Mouse (Mus musculus) liver, adult 2 months (tissue): ENCODE data around the gene Mthfs. TPM values are rescaled to one million over a fixed set of nuclear protein-coding genes. Genes with fewer than 3 reads are reported as not detected.

Source experiments
- DNase-seq: peaks from one replicate; pipeline ENCODE4 v3.0.0-alpha.2; 2011; ENCODE audit warnings: low read depth, low spot score; ENCODE audit errors: extremely low read depth
- H3K27ac ChIP-seq: fragments of 200-500 bp; replicated peaks from 2 replicates; pipeline ENCODE4 v1.5.1; 2012; ENCODE audit warnings: low read depth, mild to moderate bottlenecking, control low read depth, inconsistent platforms, low read length; ENCODE audit not compliant: insufficient read depth
- H3K27me3 ChIP-seq: fragments of 200-500 bp; 2 replicates; pipeline ENCODE4 v1.6.1; 2012; ENCODE audit warnings: mild to moderate bottlenecking, moderate library complexity, low read length, inconsistent platforms; ENCODE audit not compliant: control insufficient read depth, insufficient read depth
- H3K36me3 ChIP-seq: fragments of 200-500 bp; 2 replicates; pipeline ENCODE4 v1.6.1; 2012; ENCODE audit warnings: low read length, inconsistent platforms; ENCODE audit not compliant: control insufficient read depth, insufficient read depth
- H3K4me1 ChIP-seq: fragments of 200-500 bp; 2 replicates; pipeline ENCODE4 v1.6.1; 2011; ENCODE audit warnings: low read length; ENCODE audit not compliant: control insufficient read depth, insufficient read depth
- H3K4me3 ChIP-seq: fragments of 200-500 bp; 2 replicates; pipeline ENCODE4 v1.5.1; 2011; ENCODE audit warnings: low read depth, mild to moderate bottlenecking, control low read depth, low read length, moderate library complexity; ENCODE audit not compliant: insufficient read depth
- H3K79me2 ChIP-seq: fragments of 200-500 bp; 2 replicates; pipeline ENCODE4 v1.6.1; 2012; ENCODE audit warnings: inconsistent platforms, mild to moderate bottlenecking, low read length, moderate library complexity; ENCODE audit not compliant: control insufficient read depth, insufficient read depth
- H3K9ac ChIP-seq: fragments of 200-500 bp; 2 replicates; pipeline ENCODE4 v1.6.1; 2012; ENCODE audit warnings: low read depth, mild to moderate bottlenecking, control low read depth, inconsistent platforms, low read length
- CTCF ChIP-seq: fragments of 200-500 bp; IDR thresholded peaks from 2 replicates; pipeline ENCODE4 v1.5.1; 2011; ENCODE audit warnings: low read depth, low read length, control low read depth
- POLR2A ChIP-seq: fragments of 200-500 bp; IDR thresholded peaks from 2 replicates; pipeline ENCODE4 v1.6.1; 2011; ENCODE audit warnings: low read length, control low read depth; ENCODE audit not compliant: insufficient read depth; ENCODE audit errors: extremely low read depth
- WGBS: fragments of 180-500 bp; shearing (Covaris S2); methylation state at CpG from one replicate; pipeline ENCODE4 v1.1.7; 2018; 5-methylcytosine and 5-hydroxymethylcytosine counted together
- polyA plus RNA-seq: library from polyadenylated mRNA; depleted of rRNA; stranded (reverse); fragments of >200 nt; gene quantifications from 2 replicates; pipeline ENCODE4 v1.2.3, GENCODE M21; 2012; rRNA removed
- total RNA-seq: library from RNA; depleted of rRNA; stranded (reverse); fragments of >200 nt; gene quantifications from 2 replicates; pipeline ENCODE4 v1.2.3, GENCODE M21; 2014; rRNA removed

The Mthfs gene
- total and polyA plus RNA-seq, 2 experiments = 33.4 to 73.8 TPM

DNA sequence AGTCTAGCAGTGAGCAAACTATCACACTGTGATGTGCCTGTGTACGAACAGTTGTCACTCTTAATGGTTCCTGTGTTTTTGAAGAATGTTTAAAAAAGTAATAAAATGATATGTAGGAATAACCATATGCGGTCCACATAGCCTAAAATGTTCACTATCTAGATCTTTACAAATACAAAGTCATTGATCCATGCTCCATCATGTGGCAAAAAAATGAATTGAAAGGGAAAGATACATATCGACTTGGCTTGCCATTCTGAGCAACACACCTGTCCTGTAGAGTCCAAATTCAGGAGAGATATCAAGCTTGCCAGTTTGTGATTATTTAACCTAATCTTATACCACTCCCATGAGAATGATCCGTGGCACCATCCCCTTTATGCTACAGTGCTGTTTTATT, 164.2 kb downstream of the Mthfs start:
- Histone ChIP-seq H3K27ac (no peak overlapping the region), H3K36me3 (no peaks in the 10 kb centered on the region), H3K27me3 (no peaks in the 10 kb centered on the region), H3K4me3 (no peak overlapping the region), H3K79me2 (no peaks in the 10 kb centered on the region), H3K9ac (no peak overlapping the region), H3K4me1 (no peaks in the 10 kb centered on the region)
- DNase-seq = peak; percentile 19
- 76% methylated on average over 4 of the region's 4 CpGs for WGBS
- TF ChIP-seq POLR2A = no peak
- TF ChIP-seq CTCF = peak; percentile 29

GRCm38 (mm10) chr9:89403031-89403430, 192.6 kb downstream of the Mthfs start:
- 80% methylated on average over 1 of the region's 1 CpGs for WGBS
- no peaks in the 10 kb centered on the region for H3K36me3 ChIP-seq
- DNase-seq = no peak

More at GRCm38 (mm10) chr9:89403031-89403430, 192.6 kb downstream of the Mthfs start:
- Histone ChIP-seq H3K9ac (no peak overlapping the region), H3K27ac (no peak overlapping the region), H3K4me3 (no peak overlapping the region), H3K27me3 (no peaks in the 10 kb centered on the region), H3K79me2 (no peaks in the 10 kb centered on the region), H3K4me1 (no peaks in the 10 kb centered on the region)
- TF ChIP-seq CTCF (no peak), POLR2A (no peak)

Other genes starting within 250 kb of the Mthfs start
- gene Trim43b, start 117.8 kb upstream of the Mthfs start, total RNA-seq = not detected in 2 replicates
- 0.04 TPM in 1 of 2 replicates, not detected in the other for gene Trim43b, start 117.8 kb upstream of the Mthfs start, polyA plus RNA-seq
- gene Bcl2a1b, start 11.5 kb upstream of the Mthfs start, total RNA-seq = 1.8 and 3.8 TPM in 2 replicates
- 0.31 and 0.56 TPM in 2 replicates for gene Bcl2a1b, start 11.5 kb upstream of the Mthfs start, polyA plus RNA-seq
- 0.40 TPM in 1 of 2 replicates, not detected in the other for gene Gm29094, start 11.3 kb upstream of the Mthfs start, total RNA-seq
- not detected in 2 replicates for gene Gm29094, start 11.3 kb upstream of the Mthfs start, polyA plus RNA-seq